15 mouse cellular contexts compared by ENCODE assay signal in genomic region chr5:73311458-73311857, GRCm38 (mm10). TPM values are rescaled to one million over a fixed set of nuclear protein-coding genes. Genes with fewer than 3 reads are reported as not detected.
A peak's percentile ranks its signal among the peaks of the same experiment; 100 is the strongest.
DNase-seq lines count a peak whose midpoint lies in the region; ATAC-seq lines count a peak whose summit lies in the region.
"Had no signal": no experiment of that assay in that cellular context is flagged by ENCODE, and none has a peak within 500 bp of the region (broad histone marks: within the 10 kb centered on the region; RNA-seq: fewer than 3 reads in every experiment).

No protein-coding gene starts in this region.

- H3K9me3 ChIP-seq in erythroblast, embryonic 14.5 days (ENCODE audit: control insufficient read depth, low read length), result no peaks in the 10 kb centered on the region
- no peaks in the 10 kb centered on the region for H3K9me3 ChIP-seq in liver, embryonic 15.5 days (replicated peaks)
- H3K9me3 ChIP-seq: embryonic facial prominence, embryonic 10.5 days; forebrain, embryonic 15.5 days; neural tube, embryonic 13.5 days had no signal

- intact Hi-C loops in left cerebral cortex, postnatal 10 days (cut with DNase I), result loop anchor here (10.0 kb wide), 1 partner anchor 227 kb away; no protein-coding TSS in a partner anchor

- H3K9ac ChIP-seq in liver, embryonic 15.5 days, result no peak overlapping the region
- H3K9ac ChIP-seq: forebrain, embryonic 15.5 days; neural tube, embryonic 13.5 days had no signal

- peak overlapping the region; percentile 89 for H3K27ac ChIP-seq in liver, embryonic 15.5 days (replicated peaks)
- H3K27ac ChIP-seq: embryonic facial prominence, embryonic 10.5 days; forebrain, embryonic 15.5 days; neural tube, embryonic 13.5 days had no signal

- no peaks in the 10 kb centered on the region for H3K27me3 ChIP-seq in erythroblast, embryonic 14.5 days (ENCODE audit: control insufficient read depth)
- H3K27me3 ChIP-seq in liver, embryonic 15.5 days, result no peaks in the 10 kb centered on the region
- H3K27me3 ChIP-seq: forebrain, embryonic 15.5 days; neural tube, embryonic 13.5 days had no signal

- ATAC-seq in liver, embryonic 15.5 days (ENCODE audit: insufficient read depth), result peak; percentile 97
- no peak for ATAC-seq in granulocyte monocyte progenitor cell, adult 5-6 weeks (replicated peaks; ENCODE audit: poor library complexity, severe bottlenecking)
- ATAC-seq: forebrain, embryonic 15.5 days; lung, postnatal 0 days; midbrain, embryonic 16.5 days had no signal

- peak; percentile 33 for DNase-seq in spleen, adult 12 weeks (ENCODE audit: low spot score)
- DNase-seq in spleen, adult 18-20 months, result no peak
- peak; percentile 28 for DNase-seq in yolk sac, embryonic 10.5 days (ENCODE audit: low spot score)
- DNase-seq in left cerebral cortex, postnatal 10 days (ENCODE audit: extremely low spot score in 1 of 2, low spot score in 2 of 2), result no peak
- DNase-seq: adrenal gland, postnatal 36 days; cerebellum, adult 8-10 months; right cerebral cortex, adult 18-20 months had no signal

- peaks cover 95% of the 10 kb centered on the region for H3K36me3 ChIP-seq in erythroblast, embryonic 14.5 days (ENCODE audit: control insufficient read depth)
- H3K36me3 ChIP-seq in liver, embryonic 15.5 days (replicated peaks), result peaks cover 87% of the 10 kb centered on the region

- 16% methylated on average over 5 of the region's 5 CpGs for WGBS in liver, embryonic 15.5 days (ENCODE audit: insufficient replicate concordance)

- peaks cover 80% of the 10 kb centered on the region for H3K4me1 ChIP-seq in erythroblast, embryonic 14.5 days (ENCODE audit: control insufficient read depth)
- peaks cover 60% of the 10 kb centered on the region for H3K4me1 ChIP-seq in liver, embryonic 15.5 days (replicated peaks)
- H3K4me1 ChIP-seq: embryonic facial prominence, embryonic 10.5 days; forebrain, embryonic 15.5 days; neural tube, embryonic 13.5 days had no signal

- H3K4me3 ChIP-seq in erythroblast, embryonic 14.5 days (replicated peaks), result peak overlapping the region; percentile 42
- H3K4me3 ChIP-seq in liver, embryonic 15.5 days (replicated peaks), result no peak overlapping the region
- H3K4me3 ChIP-seq: embryonic facial prominence, embryonic 10.5 days; forebrain, embryonic 15.5 days; neural tube, embryonic 13.5 days had no signal

- peak overlapping the region; percentile 44 for H3K4me2 ChIP-seq in liver, embryonic 15.5 days
- H3K4me2 ChIP-seq: forebrain, embryonic 15.5 days; neural tube, embryonic 13.5 days had no signal

RNA-seq across cellular contexts. Expression of gene Ociad1, which starts 18.9 kb away (rescaled TPM):
- polyA plus RNA-seq in erythroblast, embryonic 14.5 days (2012), result 8.0 and 11.4 TPM in 2 replicates
- polyA plus RNA-seq in liver, embryonic 15.5 days (2015; fragmentation: Nextera tagmentation; extraction: Ambion mirVana), result 115 and 117 TPM in 2 replicates
- total RNA-seq in left cerebral cortex, postnatal 10 days (2021), result 100 to 1,000 TPM; 356 to 358 TPM
- 197 and 204 TPM in 2 replicates for total RNA-seq in granulocyte monocyte progenitor cell, adult 5-6 weeks (2014; fragmentation: Nextera tagmentation)
- 272 and 305 TPM in 2 replicates for total RNA-seq in granulocyte monocyte progenitor cell, adult 5-6 weeks (2017)

RNA-seq across cellular contexts. Expression of gene Ociad2, which starts 29.4 kb away (rescaled TPM):
- polyA plus RNA-seq in erythroblast, embryonic 14.5 days (2012), result not detected in 2 replicates
- polyA plus RNA-seq in liver, embryonic 15.5 days (2015; fragmentation: Nextera tagmentation; extraction: Ambion mirVana), result 3.9 and 5.9 TPM in 2 replicates
- total RNA-seq in left cerebral cortex, postnatal 10 days (2021), result 10 to 100 TPM; 48.6 to 55.2 TPM
- 2.6 and 3.5 TPM in 2 replicates for total RNA-seq in granulocyte monocyte progenitor cell, adult 5-6 weeks (2014; fragmentation: Nextera tagmentation)
- 3.1 and 5.5 TPM in 2 replicates for total RNA-seq in granulocyte monocyte progenitor cell, adult 5-6 weeks (2017)

RNA-seq across cellular contexts. Expression of gene Fryl, which starts 55.0 kb away (rescaled TPM):
- polyA plus RNA-seq in erythroblast, embryonic 14.5 days (2012), result 21.8 and 30.4 TPM in 2 replicates
- polyA plus RNA-seq in liver, embryonic 15.5 days (2015; fragmentation: Nextera tagmentation; extraction: Ambion mirVana), result 46.2 and 47.2 TPM in 2 replicates
- total RNA-seq in left cerebral cortex, postnatal 10 days (2021), result 10 to 100 TPM; 52.1 to 54.5 TPM
- total RNA-seq in granulocyte monocyte progenitor cell, adult 5-6 weeks (2014; fragmentation: Nextera tagmentation), result 64.8 and 74.0 TPM in 2 replicates
- total RNA-seq in granulocyte monocyte progenitor cell, adult 5-6 weeks (2017), result 75.9 and 87.8 TPM in 2 replicates

Comparison
In these comparisons a context has a peak if more than half of its experiments do, and no peak if none do; other contexts are left out.
1. DNase-seq: peak in spleen, adult 12 weeks (single experiment) and yolk sac, embryonic 10.5 days (single experiment); none in spleen, adult 18-20 months (0 of 2) and left cerebral cortex, postnatal 10 days (0 of 2).
2. RNA of gene Ociad2, which starts 29.4 kb away (total RNA-seq): 48.6 to 55.2 TPM in left cerebral cortex, postnatal 10 days; 2.6 to 5.5 TPM in granulocyte monocyte progenitor cell, adult 5-6 weeks; every median in the first group is over 4 times any median in the second.